Mouse (Mus musculus): ENCODE results near the gene Mettl2.

Gene Mettl2

DNA sequence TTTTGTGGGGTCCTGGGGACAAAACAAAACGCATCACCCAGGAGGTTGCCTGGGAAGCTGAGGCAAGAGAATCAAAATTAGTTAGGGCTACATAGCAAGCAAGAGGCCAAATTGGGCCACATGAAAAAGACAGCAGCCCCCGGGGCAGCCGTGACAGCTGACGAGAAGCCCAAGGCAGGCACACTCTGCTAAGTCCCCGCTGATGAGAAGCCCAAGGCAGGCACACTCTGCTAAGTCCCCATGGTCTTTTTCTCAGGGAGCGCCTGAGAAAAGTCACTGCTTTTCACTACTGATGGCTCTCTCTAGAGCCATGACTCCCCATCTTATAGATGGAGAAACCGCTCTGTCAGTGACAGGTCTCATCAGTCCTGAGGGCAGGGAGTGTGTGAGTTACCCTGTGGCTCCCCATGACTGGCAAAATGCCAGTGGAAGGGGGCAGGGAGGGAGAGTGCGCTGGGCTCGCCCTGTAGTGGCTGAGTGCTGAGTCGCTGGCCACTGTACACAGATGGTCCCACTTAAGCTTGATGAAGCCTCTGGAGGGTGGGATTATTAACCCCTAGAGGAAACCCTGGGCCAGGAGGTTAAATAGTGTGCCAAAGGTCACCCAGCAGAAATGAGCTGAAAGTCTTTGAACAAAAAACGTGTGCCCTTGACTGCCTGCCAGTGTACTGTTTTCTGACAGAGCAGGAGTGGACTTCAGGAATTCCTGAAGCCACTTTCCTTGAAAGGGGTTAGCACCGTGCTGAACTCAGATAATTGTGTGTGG lies 27.0 kb downstream of the Mettl2 start:
- DNase-seq (ENCODE audit: low read depth) = no peak

DNA sequence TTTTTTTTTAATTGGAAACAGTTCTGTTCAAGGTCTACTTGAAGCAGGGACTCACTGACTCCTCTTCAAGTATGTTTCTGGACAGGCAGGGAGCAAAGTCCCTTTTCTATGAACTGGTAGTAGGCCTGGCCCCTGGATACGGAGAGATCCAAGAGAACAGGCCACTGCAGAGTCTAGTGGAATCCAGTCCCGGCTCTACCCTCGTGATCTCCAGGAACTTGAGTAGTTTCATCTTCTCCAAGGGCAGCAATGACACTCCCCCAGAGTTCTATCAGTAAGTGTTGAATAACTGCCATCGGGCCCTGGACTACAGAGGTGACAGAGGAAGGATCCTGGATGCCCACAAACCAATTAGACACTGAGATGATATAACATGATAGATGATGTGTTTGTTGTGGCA lies 29.7 kb downstream of the Mettl2 start:
- DNase-seq (ENCODE audit: low read depth) = no peak

DNA sequence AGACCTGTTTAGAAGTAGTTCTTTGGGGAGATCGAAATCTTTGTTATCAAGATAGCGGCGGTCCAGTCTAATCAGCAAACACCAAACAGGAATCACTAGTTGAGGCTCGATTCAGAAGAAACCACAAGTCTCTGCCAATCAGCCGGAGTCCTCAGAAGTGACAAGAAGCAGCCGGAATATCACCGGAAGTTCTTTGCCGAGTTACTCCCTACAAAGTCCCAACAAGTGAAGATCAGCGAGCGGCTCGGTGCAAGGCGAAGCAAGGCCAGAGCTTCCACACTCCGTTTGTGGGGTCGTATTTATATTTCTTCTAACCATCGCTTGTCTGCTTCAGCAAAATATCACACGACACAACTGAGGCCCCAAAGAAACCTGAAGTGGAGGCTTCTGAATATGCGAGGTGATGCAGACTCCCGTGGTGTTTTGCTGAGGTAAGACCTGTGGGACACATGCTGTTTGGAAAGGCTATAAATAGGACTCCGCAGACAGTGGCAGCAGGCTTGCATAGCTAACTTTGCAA lies 30.6 kb downstream of the Mettl2 start:
- no peak for DNase-seq (ENCODE audit: low read depth)

DNA sequence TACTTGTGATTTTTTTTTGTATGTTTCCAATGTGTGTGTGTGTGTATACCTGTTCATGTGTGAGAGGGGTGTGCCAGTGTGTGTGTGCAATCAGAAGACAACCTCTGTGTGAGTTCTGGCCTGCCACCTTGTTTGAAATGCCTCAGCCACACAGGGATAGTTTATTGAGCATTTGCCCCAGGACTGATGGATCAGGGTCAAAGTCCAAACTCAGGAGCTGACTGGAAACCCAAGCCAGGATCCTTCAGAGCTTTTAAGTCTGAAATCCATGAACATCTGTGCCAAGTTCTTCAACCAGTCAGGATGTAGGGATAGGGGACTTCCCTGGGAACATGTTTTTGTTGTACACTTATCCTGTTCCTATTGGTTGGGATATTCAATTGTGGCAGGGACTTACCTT lies 31.8 kb downstream of the Mettl2 start:
- DNase-seq (ENCODE audit: low read depth) = no peak

DNA sequence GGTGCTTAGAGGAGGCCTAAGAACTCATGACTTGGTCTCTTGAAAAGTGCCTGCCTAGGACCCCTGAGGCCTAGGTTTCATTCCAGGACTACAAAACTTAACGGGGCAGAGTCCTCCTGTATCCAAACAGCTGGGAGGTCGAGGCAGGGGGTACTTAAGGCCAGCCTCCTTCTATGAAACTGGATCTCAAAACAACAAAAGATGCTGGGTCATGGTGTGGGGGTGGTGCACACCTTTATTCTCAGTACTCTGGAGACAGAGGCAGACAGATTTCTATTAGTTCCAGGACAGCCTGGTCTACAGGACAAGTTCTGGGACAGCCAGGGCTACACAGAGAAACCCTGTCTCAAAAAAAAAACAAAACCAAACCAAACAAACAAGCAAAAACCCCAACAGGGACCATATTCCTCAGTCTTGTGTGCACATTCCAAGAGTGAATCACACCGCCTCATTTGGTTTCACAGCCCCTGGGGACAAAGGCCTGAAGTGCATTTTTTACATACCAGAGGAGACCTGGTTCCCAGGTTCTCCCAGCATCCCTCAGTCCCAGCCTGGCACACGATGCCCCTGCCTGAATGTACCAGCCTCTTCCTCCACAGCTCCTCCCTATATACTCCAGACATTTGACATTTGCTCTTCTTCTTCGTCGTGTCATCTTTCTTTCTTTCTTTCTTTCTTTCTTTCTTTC lies 33.6 kb downstream of the Mettl2 start:
- no peak for DNase-seq (ENCODE audit: low read depth)

DNA sequence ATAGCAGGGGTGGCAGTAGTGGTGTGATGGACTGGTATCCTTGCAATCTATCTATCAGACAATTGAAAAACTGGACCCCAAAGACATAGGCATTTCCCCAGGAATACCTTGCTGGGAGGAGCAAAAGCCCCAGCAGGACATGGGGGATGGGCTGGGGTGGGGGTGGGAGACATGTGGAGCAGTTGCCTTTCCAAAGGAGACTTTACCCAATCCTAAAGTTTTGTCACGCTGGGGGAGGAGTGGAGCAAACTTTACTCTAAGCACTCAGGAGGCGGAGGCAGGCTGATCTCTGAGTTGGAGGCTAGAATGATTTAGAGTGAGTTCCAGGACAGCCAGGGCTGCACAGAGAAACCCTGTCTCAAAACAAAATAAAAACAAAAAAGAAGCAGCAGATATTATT lies 35.2 kb downstream of the Mettl2 start:
- DNase-seq (ENCODE audit: low read depth) = no peak

DNA sequence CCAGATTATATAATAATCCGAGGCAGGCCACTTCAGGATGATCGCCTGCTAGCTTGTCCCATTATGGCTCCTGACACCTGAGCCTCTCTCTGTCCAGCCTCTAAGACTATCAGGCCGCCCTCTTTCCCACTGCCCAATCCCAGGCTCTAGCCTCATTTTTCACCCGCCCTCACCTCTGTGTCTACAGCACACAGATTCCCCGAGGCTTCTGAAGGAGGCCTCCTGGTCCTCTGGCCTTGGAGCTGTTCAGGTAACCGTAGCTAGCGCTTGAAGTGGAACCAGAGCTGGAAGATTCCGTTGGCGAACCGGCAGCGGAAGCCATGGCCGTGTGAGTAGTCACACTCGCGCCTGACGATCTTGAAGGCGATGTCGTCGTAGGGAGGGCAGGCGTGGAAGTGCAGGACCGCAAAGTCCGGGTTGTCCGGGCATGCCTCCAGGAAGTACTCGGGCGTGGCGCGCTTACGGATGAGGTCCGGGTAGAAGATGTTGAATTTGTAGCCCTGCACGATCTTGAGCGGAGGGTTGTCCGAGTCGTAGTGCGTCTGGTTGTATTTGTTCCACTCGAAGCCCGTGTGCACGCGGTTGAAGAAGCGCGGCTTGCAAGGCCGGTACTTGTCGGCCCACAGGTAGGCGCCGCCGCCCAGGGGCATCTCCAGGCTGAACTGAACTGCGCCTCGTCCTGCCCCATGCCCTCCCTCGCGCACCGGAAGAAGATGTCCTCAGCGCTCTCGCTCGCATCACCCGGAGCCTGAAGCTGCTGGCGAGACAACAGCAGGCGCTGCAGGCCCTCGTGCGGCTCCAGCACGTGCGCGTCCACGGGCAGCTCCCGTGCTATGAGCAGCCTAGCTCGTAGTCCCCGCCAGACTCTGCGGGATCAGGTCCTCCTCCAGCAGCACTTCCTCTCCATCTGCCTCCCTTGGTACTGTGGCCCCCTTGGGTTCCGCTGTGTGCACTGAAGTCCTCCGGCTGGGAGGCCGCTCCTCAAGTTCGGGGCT lies 38.6 kb downstream of the Mettl2 start:
- no peak for DNase-seq (ENCODE audit: low read depth)

DNA sequence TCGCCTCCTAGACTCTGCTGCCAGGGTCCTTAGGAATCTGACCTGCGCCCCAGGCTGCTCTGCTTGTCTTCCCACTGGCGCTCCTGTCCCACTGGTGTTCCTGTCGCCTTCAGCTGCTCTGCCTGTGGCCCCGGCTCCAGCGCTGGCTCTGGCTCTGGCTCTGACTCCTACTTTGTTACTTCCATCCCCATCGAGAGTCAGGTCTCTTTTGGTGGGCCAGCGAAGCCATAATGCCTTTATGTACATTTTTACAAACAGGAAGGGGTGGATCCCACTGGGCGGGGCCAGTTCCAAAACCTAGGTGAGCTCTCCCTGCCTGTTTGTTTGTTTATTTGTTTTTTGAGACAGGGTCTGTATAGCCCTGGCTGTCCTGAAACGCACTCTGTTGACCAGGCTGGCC lies 40.6 kb downstream of the Mettl2 start:
- no peak for DNase-seq (ENCODE audit: low read depth)

DNA sequence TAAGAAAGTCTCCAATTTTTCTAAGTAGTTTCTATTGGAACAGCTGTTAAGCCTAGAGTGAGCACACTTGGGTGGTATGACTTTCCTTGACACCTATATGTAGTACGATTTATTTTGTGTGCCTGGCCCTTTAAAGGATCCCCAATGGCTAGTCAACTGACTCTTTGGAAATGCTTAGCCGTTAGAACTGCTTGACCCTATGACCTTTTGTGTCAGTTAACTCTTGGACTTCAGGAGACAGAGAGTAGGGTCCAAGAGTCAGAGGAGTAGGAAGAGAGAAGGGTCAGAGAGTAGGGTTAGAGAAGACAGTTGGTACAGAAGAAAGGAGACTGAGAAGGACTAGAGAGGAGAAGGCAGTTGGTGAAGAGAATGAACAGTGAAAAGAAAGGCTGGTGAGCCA lies 52.3 kb downstream of the Mettl2 start, which contains the start of gene Tlk2:
Tlk2 (plus strand) TSS at position 292 of the 400 bp plus-strand sequence.
- no peak for DNase-seq (ENCODE audit: low read depth)

DNA sequence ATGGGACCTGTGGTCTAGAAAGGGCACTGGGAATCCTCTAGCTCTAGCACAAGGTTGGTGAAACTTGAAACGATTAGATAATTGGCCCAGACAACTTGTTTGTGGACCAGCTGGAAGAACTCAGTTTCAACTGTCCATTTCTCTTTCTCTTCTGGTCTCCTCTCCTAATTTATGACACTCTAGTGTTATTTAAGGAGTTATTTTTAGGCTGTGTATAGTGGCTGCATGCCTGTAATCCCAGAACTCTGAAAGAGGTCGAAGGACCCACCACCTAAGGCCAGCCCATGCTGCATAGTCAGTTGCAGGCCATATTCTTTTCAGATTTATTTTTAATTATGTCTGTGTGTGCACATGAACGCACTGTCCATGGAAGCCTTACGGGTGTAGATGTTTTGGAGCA lies 53.3 kb downstream of the Mettl2 start:
- no peak for DNase-seq (ENCODE audit: low read depth)

DNA sequence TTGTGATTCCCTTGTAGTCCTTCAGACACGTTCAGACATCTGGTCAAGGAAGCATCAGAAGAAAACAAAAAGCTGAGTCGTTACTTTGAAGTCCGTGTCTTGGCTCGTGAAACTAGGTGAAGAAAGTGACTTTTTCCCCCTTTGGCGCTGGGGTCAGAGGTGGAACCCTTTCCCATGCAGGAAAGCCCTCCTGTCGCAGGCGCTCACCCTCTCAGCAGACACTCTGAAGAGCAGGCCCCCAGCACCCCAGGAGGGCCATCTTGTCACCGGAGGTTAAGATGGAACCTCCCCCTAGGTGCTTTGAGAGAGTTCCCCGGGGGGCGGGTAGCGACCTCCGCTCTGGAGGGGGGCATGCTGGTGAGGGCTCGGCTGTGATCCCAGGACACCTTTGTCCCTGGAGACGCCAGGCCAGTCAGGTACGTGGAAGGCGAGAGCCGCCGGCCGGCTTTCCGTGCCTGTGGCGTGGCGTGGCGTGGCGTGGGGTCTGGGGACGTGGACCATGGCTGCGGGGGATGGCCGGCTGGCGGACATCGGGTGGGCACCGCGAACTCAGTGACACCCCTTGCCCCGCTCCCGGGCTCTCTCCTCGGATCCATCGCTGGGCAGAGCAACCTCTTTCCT lies 54.4 kb downstream of the Mettl2 start:
- DNase-seq (ENCODE audit: low read depth) = peak; percentile 61

DNA sequence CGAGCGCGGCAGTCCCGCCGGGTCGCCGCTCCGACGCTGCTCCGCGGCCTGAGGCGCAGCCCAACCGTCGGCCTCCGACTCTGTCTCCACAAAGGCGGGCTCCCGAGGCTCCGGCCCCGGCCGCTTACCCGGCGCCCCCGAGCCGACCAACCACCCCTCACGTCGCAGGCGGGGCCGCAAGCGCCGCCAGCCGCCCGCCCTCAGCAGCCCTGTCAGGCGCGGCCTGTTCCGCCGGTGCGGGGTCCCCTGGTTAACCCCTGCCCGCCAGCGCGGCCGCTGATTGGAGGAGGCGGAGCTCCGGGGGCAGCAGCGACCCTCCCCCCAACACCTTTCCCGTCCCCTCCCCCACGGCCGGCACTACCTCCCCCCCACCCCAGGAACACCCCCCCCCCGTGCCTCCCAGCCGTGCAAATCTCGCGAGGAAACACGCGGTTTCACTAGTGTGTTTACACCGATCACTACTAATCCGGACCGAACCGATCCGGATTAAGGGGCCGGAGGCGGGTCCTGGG lies 55.0 kb downstream of the Mettl2 start:
- DNase-seq (ENCODE audit: low read depth) = peak; percentile 95

DNA sequence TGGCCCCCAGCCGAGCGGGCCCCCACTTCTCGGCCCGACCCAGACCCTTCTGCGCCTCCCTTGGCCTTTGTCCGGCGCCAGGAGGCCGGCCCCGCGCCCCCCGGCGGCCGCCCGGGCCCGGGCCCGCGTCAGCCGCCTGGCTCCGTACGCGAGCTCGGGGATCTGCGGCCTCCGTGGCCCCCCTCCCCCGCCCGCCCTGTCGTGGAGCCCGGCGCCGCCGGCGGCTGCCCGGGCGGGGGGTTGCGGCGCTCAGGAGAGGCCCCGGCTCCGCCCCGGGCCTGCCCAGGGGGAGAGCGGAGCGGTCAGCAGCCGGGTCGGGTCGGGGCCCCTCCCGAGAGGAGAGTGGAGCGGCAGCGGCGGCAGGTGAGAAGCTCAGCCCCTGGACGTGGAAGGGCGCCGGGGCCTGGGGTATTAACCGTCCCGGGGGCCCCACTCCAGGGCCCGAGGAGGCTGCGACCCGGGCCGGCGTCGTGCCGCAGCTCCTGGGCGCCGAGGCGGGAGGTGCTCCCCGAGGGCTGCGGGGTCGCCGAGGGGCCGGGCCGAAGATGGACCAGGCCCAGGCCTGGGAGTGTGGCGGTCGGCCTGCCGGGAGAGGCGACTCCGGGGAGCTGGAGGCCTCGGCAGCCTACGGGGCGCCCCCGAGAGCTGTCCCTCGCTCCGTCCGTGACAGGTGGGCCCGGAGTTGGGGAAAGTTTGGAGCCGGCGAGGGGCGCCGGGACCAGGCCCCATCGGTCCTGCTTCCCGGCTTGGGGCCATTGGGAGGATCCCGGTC lies 55.6 kb downstream of the Mettl2 start:
- peak; percentile 69 for DNase-seq (ENCODE audit: low read depth)

DNA sequence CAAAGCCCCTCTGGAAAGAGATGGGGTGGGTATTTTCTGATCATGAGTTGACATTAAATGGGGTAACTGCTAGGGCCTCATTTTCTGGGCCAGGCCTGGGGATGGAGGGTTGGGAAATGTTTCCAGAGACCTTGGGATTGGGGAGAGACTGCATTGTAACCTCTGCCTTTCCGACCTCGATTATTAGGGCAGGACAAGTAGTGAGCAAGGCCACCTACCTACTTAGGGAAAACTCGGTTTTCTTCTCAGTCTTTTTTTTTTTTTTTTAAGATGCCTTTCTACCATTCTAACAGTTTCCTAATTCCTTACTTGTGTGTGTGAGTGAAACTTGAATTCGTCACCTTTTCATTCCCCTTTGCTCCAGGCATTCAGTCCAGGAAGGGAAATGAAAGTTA lies 56.2 kb downstream of the Mettl2 start:
- no peak for DNase-seq (ENCODE audit: low read depth)

DNA sequence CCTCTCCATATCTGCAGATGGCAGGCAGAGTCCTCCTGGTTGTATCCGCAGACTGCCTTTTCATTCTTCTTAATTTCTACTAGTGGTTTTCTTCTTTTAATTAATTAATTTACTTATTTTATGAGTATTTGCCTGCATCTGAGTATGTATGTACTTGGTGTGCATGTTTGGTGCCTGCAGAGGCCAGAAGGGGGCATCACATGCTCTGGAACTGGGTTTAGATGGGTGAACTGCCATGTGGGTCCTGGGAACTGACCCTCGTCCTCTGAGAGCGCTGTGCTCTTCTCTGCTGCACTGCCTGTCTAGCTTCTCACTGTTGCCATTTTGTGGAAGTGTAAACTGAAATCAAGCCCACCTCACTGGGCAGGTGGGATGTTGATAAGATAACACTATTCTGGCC lies 58.5 kb downstream of the Mettl2 start:
- peak; percentile 28 for DNase-seq (ENCODE audit: low read depth)
